Mouse (Mus musculus): Measurements from ENCODE around the gene Mrgpre. TPM values are rescaled to one million over a fixed set of nuclear protein-coding genes. Genes with fewer than 3 reads are reported as not detected.

Gene Mrgpre
- total and polyA plus RNA-seq, 3 experiments = not detected

- H3K27me3 ChIP-seq (ENCODE audit: insufficient read depth, low read length) = no peaks in the 10 kb centered on the region
- DNase-seq (ENCODE audit: low spot score) (peak; percentile 98), ATAC-seq (ENCODE audit: extremely low read depth, insufficient number of reproducible peaks, low FRiP score, poor library complexity, severe bottlenecking) (peak; percentile 98)
These were observed 45.4 kb upstream of the Mrgpre start for GRCm38 (mm10) chr7:143829504-143830331.

GRCm38 (mm10) chr7:143826985-143827384 is 42.7 kb upstream of the Mrgpre start:
- H3K4me1 ChIP-seq (ENCODE audit: insufficient read depth, low read depth, low read length) = peaks cover 47% of the 10 kb centered on the region
- ATAC-seq (ENCODE audit: extremely low read depth, insufficient number of reproducible peaks, low FRiP score, poor library complexity, severe bottlenecking) (no peak), DNase-seq (ENCODE audit: low spot score) (no peak)
- H3K36me3 ChIP-seq (replicated peaks) = peaks cover 12% of the 10 kb centered on the region
- TF ChIP-seq TAL1 (conservative IDR thresholded peaks at IDR 0.05; ENCODE audit: low read depth, low read length) (no peak), GATA2 (IDR thresholded peaks at IDR 0.05; ENCODE audit: borderline replicate concordance, low read depth, low read length) (no peak)
- no peaks in the 10 kb centered on the region for H3K9me3 ChIP-seq (replicated peaks)
- H3K27me3 ChIP-seq (ENCODE audit: insufficient read depth, low read length) = no peaks in the 10 kb centered on the region
- H3K4me3 ChIP-seq (ENCODE audit: low read depth, low read length) = no peak overlapping the region

More at GRCm38 (mm10) chr7:143829504-143830331, 45.4 kb upstream of the Mrgpre start:
- peak overlapping the region; percentile 80 for H3K4me3 ChIP-seq (ENCODE audit: low read depth, low read length)
- TF ChIP-seq CTCF (IDR thresholded peaks at IDR 0.05; ENCODE audit: low read depth, low read length) (peak; percentile 91), POLR2AphosphoS5 (IDR thresholded peaks at IDR 0.05; ENCODE audit: insufficient replicate concordance, low read depth, low read length) (no peak)
- peaks cover 63% of the 10 kb centered on the region for H3K4me1 ChIP-seq (ENCODE audit: insufficient read depth, low read depth, low read length)
- H3K36me3 ChIP-seq (replicated peaks) = peaks cover 39% of the 10 kb centered on the region
- H3K9me3 ChIP-seq (replicated peaks) = no peaks in the 10 kb centered on the region

GRCm38 (mm10) chr7:143823266-143823605 is 38.9 kb upstream of the Mrgpre start:
- no peaks in the 10 kb centered on the region for H3K27me3 ChIP-seq (ENCODE audit: insufficient read depth, low read length)
- no peaks in the 10 kb centered on the region for H3K9me3 ChIP-seq (replicated peaks)
- TF ChIP-seq POLR2AphosphoS5 (IDR thresholded peaks at IDR 0.05; ENCODE audit: insufficient replicate concordance, low read depth, low read length) (no peak), GATA1 (IDR thresholded peaks at IDR 0.05; ENCODE audit: borderline replicate concordance, low read length) (no peak), TAL1 (conservative IDR thresholded peaks at IDR 0.05; ENCODE audit: low read depth, low read length) (no peak), GATA2 (IDR thresholded peaks at IDR 0.05; ENCODE audit: borderline replicate concordance, low read depth, low read length) (no peak), CTCF (IDR thresholded peaks at IDR 0.05; ENCODE audit: low read depth, low read length) (no peak)
- H3K36me3 ChIP-seq (replicated peaks) = peaks cover 34% of the 10 kb centered on the region
- H3K4me1 ChIP-seq (ENCODE audit: insufficient read depth, low read depth, low read length) = peaks cover 32% of the 10 kb centered on the region
- H3K4me3 ChIP-seq (ENCODE audit: low read depth, low read length) = peak overlapping the region; percentile 76
- ATAC-seq (ENCODE audit: extremely low read depth, insufficient number of reproducible peaks, low FRiP score, poor library complexity, severe bottlenecking) (no peak), DNase-seq (ENCODE audit: low spot score) (no peak)

- H3K9me3 ChIP-seq (replicated peaks) = no peaks in the 10 kb centered on the region
- ATAC-seq (ENCODE audit: extremely low read depth, insufficient number of reproducible peaks, low FRiP score, poor library complexity, severe bottlenecking) = peak; percentile 98
- peaks cover 37% of the 10 kb centered on the region for H3K36me3 ChIP-seq (replicated peaks)
- peak; percentile 92 for DNase-seq (ENCODE audit: low spot score)
- H3K4me1 ChIP-seq (ENCODE audit: insufficient read depth, low read depth, low read length) = peaks cover 32% of the 10 kb centered on the region
- no peaks in the 10 kb centered on the region for H3K27me3 ChIP-seq (ENCODE audit: insufficient read depth, low read length)
- peak within 1 kb of the TSS; percentile 76 for H3K4me3 ChIP-seq (ENCODE audit: low read depth, low read length)
- TF ChIP-seq GATA2 (IDR thresholded peaks at IDR 0.05; ENCODE audit: borderline replicate concordance, low read depth, low read length) (no peak), GATA1 (IDR thresholded peaks at IDR 0.05; ENCODE audit: borderline replicate concordance, low read length) (no peak), TAL1 (conservative IDR thresholded peaks at IDR 0.05; ENCODE audit: low read depth, low read length) (no peak), CTCF (IDR thresholded peaks at IDR 0.05; ENCODE audit: low read depth, low read length) (no peak), POLR2AphosphoS5 (IDR thresholded peaks at IDR 0.05; ENCODE audit: insufficient replicate concordance, low read depth, low read length) (no peak)
These were observed 38.3 kb upstream of the Mrgpre start, which contains the start of the genes Nadsyn1 and Dhcr7 for GRCm38 (mm10) chr7:143822375-143823265. Nadsyn1 (minus strand) TSS chr7:143822849. Dhcr7 (plus strand) TSS chr7:143823145.

GRCm38 (mm10) chr7:143821241-143821640 is 36.9 kb upstream of the Mrgpre start:
- Histone ChIP-seq H3K27me3 (ENCODE audit: insufficient read depth, low read length) (no peaks in the 10 kb centered on the region), H3K4me1 (ENCODE audit: insufficient read depth, low read depth, low read length) (peaks cover 25% of the 10 kb centered on the region), H3K36me3 (replicated peaks) (peaks cover 45% of the 10 kb centered on the region), H3K4me3 (ENCODE audit: low read depth, low read length) (no peak overlapping the region), H3K9me3 (replicated peaks) (no peaks in the 10 kb centered on the region)
- no peak for ATAC-seq (ENCODE audit: extremely low read depth, insufficient number of reproducible peaks, low FRiP score, poor library complexity, severe bottlenecking)
- DNase-seq (ENCODE audit: low spot score) = no peak
- TF ChIP-seq GATA2 (IDR thresholded peaks at IDR 0.05; ENCODE audit: borderline replicate concordance, low read depth, low read length) (no peak), CTCF (IDR thresholded peaks at IDR 0.05; ENCODE audit: low read depth, low read length) (no peak), GATA1 (IDR thresholded peaks at IDR 0.05; ENCODE audit: borderline replicate concordance, low read length) (no peak), POLR2AphosphoS5 (IDR thresholded peaks at IDR 0.05; ENCODE audit: insufficient replicate concordance, low read depth, low read length) (no peak), TAL1 (conservative IDR thresholded peaks at IDR 0.05; ENCODE audit: low read depth, low read length) (no peak)

GRCm38 (mm10) chr7:143819201-143819600 is 34.9 kb upstream of the Mrgpre start:
- Histone ChIP-seq H3K4me3 (ENCODE audit: low read depth, low read length) (no peak overlapping the region), H3K9me3 (replicated peaks) (no peaks in the 10 kb centered on the region), H3K36me3 (replicated peaks) (peaks cover 63% of the 10 kb centered on the region), H3K4me1 (ENCODE audit: insufficient read depth, low read depth, low read length) (peaks cover 21% of the 10 kb centered on the region), H3K27me3 (ENCODE audit: insufficient read depth, low read length) (no peaks in the 10 kb centered on the region)
- TF ChIP-seq POLR2AphosphoS5 (IDR thresholded peaks at IDR 0.05; ENCODE audit: insufficient replicate concordance, low read depth, low read length) (no peak), GATA2 (IDR thresholded peaks at IDR 0.05; ENCODE audit: borderline replicate concordance, low read depth, low read length) (no peak), TAL1 (conservative IDR thresholded peaks at IDR 0.05; ENCODE audit: low read depth, low read length) (no peak), GATA1 (IDR thresholded peaks at IDR 0.05; ENCODE audit: borderline replicate concordance, low read length) (no peak), CTCF (IDR thresholded peaks at IDR 0.05; ENCODE audit: low read depth, low read length) (no peak)
- ATAC-seq (ENCODE audit: extremely low read depth, insufficient number of reproducible peaks, low FRiP score, poor library complexity, severe bottlenecking) (no peak), DNase-seq (ENCODE audit: low spot score) (no peak)
